Mouse (Mus musculus) forebrain, embryonic 15.5 days (tissue): Measurements from ENCODE around the gene Nipsnap2. TPM values are rescaled to one million over a fixed set of nuclear protein-coding genes. Genes with fewer than 3 reads are reported as not detected.
A peak's percentile ranks its signal among the peaks of the same experiment; 100 is the strongest.
"Not testable (repeated sequence)": the region's sequence is repeated elsewhere in the genome, so short reads cannot be mapped to it uniquely, and the experiment has no call there.

Source experiments
- ATAC-seq: fragments of 200-750 bp; cut with Nextera tagmentation; replicated peaks from 2 replicates; pipeline ENCODE4 v1.8.0; 2017; ENCODE audit warnings: mild to moderate bottlenecking, moderate TSS enrichment, moderate library complexity
- H3K27ac ChIP-seq: fragments of 300-500 bp; sonication (generic); replicated peaks from 2 replicates; pipeline ENCODE4 v1.5.1; 2015; ENCODE audit warnings: mild to moderate bottlenecking, inconsistent platforms
- H3K27me3 ChIP-seq: fragments of 300-500 bp; sonication (generic); 2 replicates; pipeline ENCODE4 v1.6.1; 2015; ENCODE audit warnings: inconsistent platforms
- H3K36me3 ChIP-seq: fragments of 300-500 bp; sonication (generic); 2 replicates; pipeline ENCODE4 v1.6.1; 2015; ENCODE audit warnings: mild to moderate bottlenecking, inconsistent platforms
- H3K4me1 ChIP-seq: fragments of 300-500 bp; sonication (generic); 2 replicates; pipeline ENCODE4 v1.6.1; 2015; ENCODE audit warnings: inconsistent platforms
- H3K4me2 ChIP-seq: fragments of 300-500 bp; sonication (generic); replicated peaks from 2 replicates; pipeline ENCODE4 v1.6.1; 2015; ENCODE audit warnings: mild to moderate bottlenecking, inconsistent platforms
- H3K4me3 ChIP-seq: fragments of 300-500 bp; sonication (generic); 2 replicates; pipeline ENCODE4 v1.5.1; 2015; ENCODE audit warnings: mild to moderate bottlenecking, inconsistent platforms
- H3K9ac ChIP-seq: fragments of 300-500 bp; sonication (generic); replicated peaks from 2 replicates; pipeline ENCODE4 v1.6.1; 2015; ENCODE audit warnings: mild to moderate bottlenecking, inconsistent platforms
- H3K9me3 ChIP-seq: fragments of 300-500 bp; sonication (generic); 2 replicates; pipeline ENCODE4 v1.6.1; 2016; ENCODE audit warnings: inconsistent platforms
- WGBS: fragments of 180-500 bp; shearing (Covaris S2); methylation state at CpG from one replicate; pipeline ENCODE4 v1.1.7; 2015; ENCODE audit warnings: mixed read lengths; 5-methylcytosine and 5-hydroxymethylcytosine counted together
- polyA plus RNA-seq: library from polyadenylated mRNA; unstranded; fragments of >200 nt; fragmentation: Nextera tagmentation; extraction: Ambion mirVana; gene quantifications from 2 replicates; pipeline ENCODE4 v1.2.1, GENCODE M21; 2015

Gene Nipsnap2
- polyA plus RNA-seq, 1 experiment from 2014 or later: 79.4 TPM

GRCm38 (mm10) chr5:129770443-129771355 is 45.8 kb downstream of the Nipsnap2 start:
- no peak overlapping the region for H3K9ac ChIP-seq
- WGBS: 86% methylated on average over 23 of the region's 23 CpGs
- H3K4me2 ChIP-seq: no peak overlapping the region
- no peak for ATAC-seq
- H3K27ac ChIP-seq: no peak overlapping the region
- H3K4me3 ChIP-seq: no peak overlapping the region
- no peaks in the 10 kb centered on the region for H3K9me3 ChIP-seq
- H3K27me3 ChIP-seq: no peaks in the 10 kb centered on the region
- no peaks in the 10 kb centered on the region for H3K4me1 ChIP-seq
- 0 out of 2 replicates have a peak, but pooled peaks cover 4% of the 10 kb centered on the region for H3K36me3 ChIP-seq

GRCm38 (mm10) chr5:129772433-129772832 is 47.6 kb downstream of the Nipsnap2 start:
- Histone ChIP-seq H3K9me3 (no peaks in the 10 kb centered on the region), H3K4me2 (no peak overlapping the region), H3K4me1 (no peaks in the 10 kb centered on the region), H3K9ac (no peak overlapping the region), H3K27me3 (no peaks in the 10 kb centered on the region), H3K36me3 (0 out of 2 replicates have a peak, but pooled peaks cover under 1% of the 10 kb centered on the region), H3K4me3 (no peak overlapping the region), H3K27ac (no peak overlapping the region)
- WGBS: 89% methylated on average over 10 of the region's 10 CpGs
- no peak for ATAC-seq

DNA sequence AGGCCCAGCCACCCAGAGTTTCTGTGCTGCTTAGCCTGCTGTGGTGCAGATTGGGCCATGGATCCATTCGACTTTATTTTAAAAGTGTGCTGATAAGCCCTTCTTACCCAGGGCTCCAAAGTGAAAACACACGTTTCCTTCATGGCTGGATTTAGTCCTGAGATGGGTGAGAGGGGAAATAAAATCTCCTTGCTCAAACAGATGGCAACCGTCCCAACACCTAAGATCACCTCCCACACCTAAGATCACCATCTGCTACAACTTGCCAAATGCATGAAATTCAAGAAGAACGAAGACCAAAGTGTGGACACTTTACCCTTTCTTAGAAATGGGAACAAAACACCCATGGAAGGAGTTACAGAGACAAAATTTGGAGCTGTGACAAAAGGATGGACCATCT is 48.5 kb downstream of the Nipsnap2 start:
- not testable (repeated sequence) for H3K27ac ChIP-seq
- 91% methylated on average over 4 of the region's 4 CpGs for WGBS

DNA sequence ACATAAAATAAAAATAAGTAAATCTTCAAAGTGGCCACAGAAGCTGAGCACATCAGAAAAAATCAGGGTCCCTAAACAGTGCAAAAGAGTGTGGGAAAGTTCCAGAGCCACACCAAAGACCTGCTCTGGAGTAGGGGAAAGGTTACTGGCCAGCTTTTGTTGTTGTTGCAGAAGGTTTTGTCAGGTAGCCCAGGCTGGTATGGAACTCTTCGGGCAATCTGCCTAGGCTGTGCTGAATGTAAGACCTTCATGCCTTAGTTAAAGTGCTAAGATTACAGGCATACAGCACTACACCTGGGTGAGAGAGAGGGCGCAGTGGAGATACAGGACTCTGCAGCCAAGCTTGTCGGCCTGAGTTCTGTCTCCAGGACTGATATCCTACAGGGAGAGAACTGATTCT is 49.8 kb downstream of the Nipsnap2 start:
- no peaks in the 10 kb centered on the region for H3K27me3 ChIP-seq
- H3K4me2 ChIP-seq: no peak overlapping the region
- H3K36me3 ChIP-seq: no peaks in the 10 kb centered on the region
- H3K9ac ChIP-seq: no peak overlapping the region
- H3K27ac ChIP-seq: no peak overlapping the region
- H3K4me3 ChIP-seq: no peak overlapping the region
- WGBS: 85% methylated on average over 3 of the region's 3 CpGs
- peaks cover 5% of the 10 kb centered on the region for H3K4me1 ChIP-seq
- ATAC-seq: no peak
- H3K9me3 ChIP-seq: no peaks in the 10 kb centered on the region

More for the DNA sequence above, 48.5 kb downstream of the Nipsnap2 start:
- H3K4me3 ChIP-seq, H3K4me1 ChIP-seq, H3K4me2 ChIP-seq, H3K9ac ChIP-seq, ATAC-seq, H3K36me3 ChIP-seq, H3K27me3 ChIP-seq, H3K9me3 ChIP-seq: not testable (repeated sequence)

DNA sequence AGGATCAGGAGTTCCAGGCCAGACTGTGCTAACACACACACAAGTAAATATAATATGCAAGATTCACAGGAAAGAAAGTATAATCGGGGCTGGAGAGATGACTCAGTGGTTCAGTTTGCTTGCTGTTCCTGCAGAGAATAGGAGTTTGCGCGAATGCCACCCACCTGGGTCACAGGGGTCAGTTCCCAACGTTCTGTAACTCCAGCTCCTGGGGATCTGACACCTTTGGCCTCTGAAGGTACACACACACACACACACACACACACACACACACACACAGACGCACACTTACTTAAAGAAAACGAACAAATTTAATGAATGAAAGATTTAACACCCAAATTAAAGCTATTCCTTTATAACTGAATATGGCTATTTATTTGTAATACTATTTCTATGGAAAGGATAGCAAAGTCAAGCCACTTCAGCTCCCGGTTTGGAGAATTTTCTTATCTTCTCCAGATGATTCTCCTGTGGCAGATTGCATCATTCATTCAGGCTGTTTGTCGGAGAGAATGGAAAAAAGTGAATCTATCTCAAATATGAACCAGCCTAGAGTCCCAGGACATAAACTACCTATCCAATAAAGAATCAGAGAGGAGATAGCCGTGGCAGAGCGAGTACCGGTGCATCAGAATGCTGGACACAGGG is 53.6 kb downstream of the Nipsnap2 start:
- Histone ChIP-seq H3K4me2 (peak overlapping the region; percentile 74), H3K27me3 (no peaks in the 10 kb centered on the region), H3K9ac (peak overlapping the region; percentile 51), H3K9me3 (no peaks in the 10 kb centered on the region), H3K36me3 (no peaks in the 10 kb centered on the region), H3K4me1 (peaks cover 8% of the 10 kb centered on the region), H3K4me3 (peak overlapping the region; percentile 49), H3K27ac (no peak overlapping the region)
- no peak for ATAC-seq
- WGBS: 38% methylated on average over 11 of the region's 11 CpGs

DNA sequence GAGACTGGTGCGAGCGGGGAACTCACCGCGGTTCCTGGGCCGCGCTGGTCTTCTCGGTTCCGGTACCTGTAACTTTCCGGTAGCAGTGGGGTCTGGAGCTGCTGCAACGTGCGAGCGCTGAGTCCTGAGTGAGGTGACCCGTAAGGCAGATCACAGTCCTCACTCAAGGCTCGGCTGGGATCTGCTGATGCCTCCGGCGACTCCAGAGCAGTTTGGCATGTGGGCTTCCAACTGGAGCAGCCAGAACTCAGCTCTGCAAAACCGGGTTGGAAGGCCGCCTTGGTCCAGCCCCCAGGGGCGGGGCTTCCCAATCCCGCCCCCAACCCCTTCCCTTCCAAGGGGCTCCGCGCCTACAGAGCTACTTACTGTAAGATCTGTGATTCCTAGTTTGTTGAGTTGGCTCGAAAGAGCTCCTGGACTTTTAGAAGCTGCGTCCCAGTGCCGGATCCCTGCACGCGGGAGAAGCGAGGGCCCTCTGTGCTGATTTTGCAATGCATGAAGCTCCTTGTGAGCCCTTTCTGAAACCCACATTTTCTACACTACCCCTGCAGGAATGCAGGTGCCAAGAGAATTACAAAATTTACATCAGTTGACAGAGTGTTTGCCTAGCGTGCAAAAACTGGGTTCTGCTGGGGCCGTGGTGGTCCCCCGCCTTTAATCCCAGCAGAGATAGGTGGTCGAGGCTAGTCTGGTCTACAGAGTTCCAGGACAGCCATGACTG is 54.3 kb downstream of the Nipsnap2 start:
- peak overlapping the region; percentile 49 for H3K4me3 ChIP-seq
- 2% methylated on average over 32 of the region's 32 CpGs for WGBS
- peak; percentile 94 for ATAC-seq
- peak overlapping the region; percentile 74 for H3K4me2 ChIP-seq
- no peaks in the 10 kb centered on the region for H3K27me3 ChIP-seq
- no peak overlapping the region for H3K27ac ChIP-seq
- no peaks in the 10 kb centered on the region for H3K9me3 ChIP-seq
- peak overlapping the region; percentile 51 for H3K9ac ChIP-seq
- H3K36me3 ChIP-seq: no peaks in the 10 kb centered on the region
- peaks cover 8% of the 10 kb centered on the region for H3K4me1 ChIP-seq

DNA sequence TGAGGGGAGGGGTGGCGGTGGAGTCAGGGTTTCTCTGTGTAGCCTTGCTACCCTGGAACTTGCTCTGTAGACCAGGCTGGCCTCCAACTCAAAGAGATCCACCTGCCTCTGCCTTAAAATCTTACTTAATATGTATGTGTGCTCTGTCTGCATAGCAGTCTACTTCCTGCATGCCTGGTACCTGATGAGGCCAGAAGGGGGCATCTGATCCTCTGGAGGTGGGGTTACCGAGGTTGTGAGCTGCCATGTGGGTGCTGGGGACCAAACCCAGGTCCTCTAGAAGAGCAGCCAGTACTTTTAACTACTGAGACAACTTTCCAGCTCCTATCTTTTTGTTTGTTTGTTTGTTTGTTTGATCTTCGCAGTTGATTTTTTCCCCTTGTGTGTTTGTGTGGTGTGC is 55.3 kb downstream of the Nipsnap2 start:
- no peak overlapping the region for H3K9ac ChIP-seq
- no peaks in the 10 kb centered on the region for H3K27me3 ChIP-seq
- 90% methylated on average over 3 of the region's 3 CpGs for WGBS
- H3K4me2 ChIP-seq: no peak overlapping the region
- H3K9me3 ChIP-seq: no peaks in the 10 kb centered on the region
- no peak overlapping the region for H3K27ac ChIP-seq
- no peaks in the 10 kb centered on the region for H3K36me3 ChIP-seq
- no peak overlapping the region for H3K4me3 ChIP-seq
- peaks cover 8% of the 10 kb centered on the region for H3K4me1 ChIP-seq
- ATAC-seq: no peak

DNA sequence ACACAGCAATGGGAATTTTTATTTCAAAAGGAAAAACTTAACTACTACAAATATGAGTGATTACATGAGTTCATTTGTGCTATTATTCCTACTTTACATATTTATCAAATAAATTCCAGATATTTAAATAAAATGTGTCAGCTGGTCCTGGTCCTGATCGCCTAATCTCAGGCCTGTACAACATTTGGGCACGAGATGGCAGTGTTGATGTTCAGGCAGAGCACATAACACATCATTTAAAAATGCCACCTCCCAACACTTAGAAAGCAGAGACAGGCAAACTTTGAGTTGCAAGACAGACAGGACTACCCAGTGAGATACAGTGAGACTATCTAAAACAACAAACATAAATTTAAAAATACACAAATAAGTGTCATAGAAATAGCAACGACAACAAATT is 57.3 kb downstream of the Nipsnap2 start:
- H3K4me3 ChIP-seq: no peak overlapping the region
- H3K9me3 ChIP-seq: no peaks in the 10 kb centered on the region
- ATAC-seq: no peak
- 52% methylated on average over 3 of the region's 3 CpGs for WGBS
- H3K9ac ChIP-seq: no peak overlapping the region
- no peak overlapping the region for H3K4me2 ChIP-seq
- no peaks in the 10 kb centered on the region for H3K27me3 ChIP-seq
- H3K4me1 ChIP-seq: peaks cover 12% of the 10 kb centered on the region
- no peak overlapping the region for H3K27ac ChIP-seq
- H3K36me3 ChIP-seq: no peaks in the 10 kb centered on the region

GRCm38 (mm10) chr5:129785235-129785870 is 60.5 kb downstream of the Nipsnap2 start:
- no peak for ATAC-seq
- Histone ChIP-seq H3K4me2 (no peak overlapping the region), H3K4me3 (no peak overlapping the region), H3K9ac (no peak overlapping the region), H3K9me3 (no peaks in the 10 kb centered on the region), H3K4me1 (peaks cover 15% of the 10 kb centered on the region), H3K27me3 (no peaks in the 10 kb centered on the region), H3K27ac (no peak overlapping the region), H3K36me3 (peaks cover 19% of the 10 kb centered on the region)
- 88% methylated on average over 5 of the region's 5 CpGs for WGBS

- H3K4me2 ChIP-seq: peak overlapping the region; percentile 58
- peak overlapping the region; percentile 92 for H3K4me3 ChIP-seq
- peaks cover 15% of the 10 kb centered on the region for H3K4me1 ChIP-seq
- H3K9me3 ChIP-seq: no peaks in the 10 kb centered on the region
- no peak for ATAC-seq
- peak overlapping the region; percentile 99 for H3K27ac ChIP-seq
- 76% methylated on average over 6 of the region's 6 CpGs for WGBS
- H3K9ac ChIP-seq: peak overlapping the region; percentile 81
- peaks cover 25% of the 10 kb centered on the region for H3K36me3 ChIP-seq
- no peaks in the 10 kb centered on the region for H3K27me3 ChIP-seq
Observed at GRCm38 (mm10) chr5:129786161-129786560, 61.3 kb downstream of the Nipsnap2 start.

GRCm38 (mm10) chr5:129786818-129787790 is 62.2 kb downstream of the Nipsnap2 start, which contains the start of gene Psph:
Gene Psph (minus strand): TSS chr5:129787449.
- peak within 1 kb of the TSS; percentile 92 for H3K4me3 ChIP-seq
- H3K9ac ChIP-seq: peak within 1 kb of the TSS; percentile 94
- WGBS: under 1% methylated on average over 73 of the region's 73 CpGs
- H3K4me1 ChIP-seq: peaks cover 15% of the 10 kb centered on the region
- H3K4me2 ChIP-seq: peak within 1 kb of the TSS; percentile 58
- H3K36me3 ChIP-seq: peaks cover 33% of the 10 kb centered on the region
- no peaks in the 10 kb centered on the region for H3K27me3 ChIP-seq
- ATAC-seq: peak; percentile 99
- H3K9me3 ChIP-seq: no peaks in the 10 kb centered on the region
- H3K27ac ChIP-seq: peak within 1 kb of the TSS; percentile 99
